Mouse (Mus musculus) midbrain, embryonic 10.5 days (tissue): ENCODE measurements at regions not wholly inside any gene's neighbourhood (a gene's known extent, or its start where the extent isn't known, plus 50 kb on each side); places are given as distances from the start of the nearest gene placed in this dataset.

ENCODE experiments used
- DNase-seq: peaks from one replicate; pipeline ENCODE4 v3.0.0-alpha.2; 2017; ENCODE audit warnings: low spot score
- H3K27ac ChIP-seq: fragments of 300-500 bp; sonication (generic); replicated peaks from 2 replicates; pipeline ENCODE4 v1.5.1; 2016; ENCODE audit warnings: mild to moderate bottlenecking
- H3K27me3 ChIP-seq: fragments of 300-500 bp; sonication (generic); 2 replicates; pipeline ENCODE4 v1.6.1; 2016; ENCODE audit warnings: low read depth, mild to moderate bottlenecking; ENCODE audit not compliant: poor library complexity, severe bottlenecking
- H3K36me3 ChIP-seq: fragments of 300-500 bp; sonication (generic); 2 replicates; pipeline ENCODE4 v1.6.1; 2016; ENCODE audit warnings: mild to moderate bottlenecking, moderate library complexity
- H3K4me1 ChIP-seq: fragments of 300-500 bp; sonication (generic); 2 replicates; pipeline ENCODE4 v1.6.1; 2016
- H3K4me3 ChIP-seq: fragments of 300-500 bp; sonication (generic); 2 replicates; pipeline ENCODE4 v1.5.1; 2016; ENCODE audit warnings: mild to moderate bottlenecking, moderate library complexity
- H3K9me3 ChIP-seq: fragments of 300-500 bp; sonication (generic); replicated peaks from 2 replicates; pipeline ENCODE4 v1.6.1; 2016; ENCODE audit warnings: mild to moderate bottlenecking
- WGBS: fragments of 180-500 bp; shearing (Covaris S2); methylation state at CpG from one replicate; pipeline ENCODE4 v1.1.7; 2016; 5-methylcytosine and 5-hydroxymethylcytosine counted together

GRCm38 (mm10) chr2:148184801-148185212, 138.0 kb upstream of the Foxa2 start:
- no peak overlapping the region for H3K27ac ChIP-seq
- no peaks in the 10 kb centered on the region for H3K27me3 ChIP-seq
- H3K9me3 ChIP-seq = no peaks in the 10 kb centered on the region
- WGBS = 88% methylated on average over 5 of the region's 5 CpGs
- no peaks in the 10 kb centered on the region for H3K36me3 ChIP-seq
- DNase-seq = peak; percentile 6
- H3K4me1 ChIP-seq = no peaks in the 10 kb centered on the region
- no peak overlapping the region for H3K4me3 ChIP-seq

GRCm38 (mm10) chr2:148186363-148186991, 139.7 kb upstream of the Foxa2 start:
- Histone ChIP-seq H3K27ac (no peak overlapping the region), H3K4me3 (no peak overlapping the region), H3K36me3 (no peaks in the 10 kb centered on the region), H3K9me3 (no peaks in the 10 kb centered on the region), H3K27me3 (no peaks in the 10 kb centered on the region), H3K4me1 (no peaks in the 10 kb centered on the region)
- DNase-seq = peak; percentile 5
- WGBS = 93% methylated on average over 7 of the region's 7 CpGs

GRCm38 (mm10) chr2:148188865-148189264, 142.1 kb upstream of the Foxa2 start:
- WGBS = 81% methylated on average over 2 of the region's 2 CpGs
- no peak overlapping the region for H3K27ac ChIP-seq
- H3K36me3 ChIP-seq = no peaks in the 10 kb centered on the region
- no peaks in the 10 kb centered on the region for H3K4me1 ChIP-seq
- no peaks in the 10 kb centered on the region for H3K27me3 ChIP-seq
- peak; percentile 3 for DNase-seq
- H3K9me3 ChIP-seq = no peaks in the 10 kb centered on the region
- H3K4me3 ChIP-seq = no peak overlapping the region

GRCm38 (mm10) chr2:148189287-148189686, 142.5 kb upstream of the Foxa2 start:
- Histone ChIP-seq H3K4me1 (no peaks in the 10 kb centered on the region), H3K36me3 (no peaks in the 10 kb centered on the region), H3K27ac (no peak overlapping the region), H3K27me3 (no peaks in the 10 kb centered on the region), H3K4me3 (no peak overlapping the region), H3K9me3 (no peaks in the 10 kb centered on the region)
- DNase-seq = peak; percentile 0
- 84% methylated on average over 5 of the region's 5 CpGs for WGBS

GRCm38 (mm10) chr2:148192946-148193345, 146.2 kb upstream of the Foxa2 start:
- Histone ChIP-seq H3K36me3 (no peaks in the 10 kb centered on the region), H3K4me3 (no peak overlapping the region), H3K4me1 (no peaks in the 10 kb centered on the region), H3K9me3 (no peaks in the 10 kb centered on the region), H3K27ac (no peak overlapping the region), H3K27me3 (no peaks in the 10 kb centered on the region)
- DNase-seq = no peak
- 77% methylated on average over 4 of the region's 4 CpGs for WGBS

- no peaks in the 10 kb centered on the region for H3K4me1 ChIP-seq
- no peak overlapping the region for H3K4me3 ChIP-seq
- no peaks in the 10 kb centered on the region for H3K27me3 ChIP-seq
- no peaks in the 10 kb centered on the region for H3K36me3 ChIP-seq
- no peaks in the 10 kb centered on the region for H3K9me3 ChIP-seq
- WGBS = 86% methylated on average over 7 of the region's 7 CpGs
- no peak for DNase-seq
- H3K27ac ChIP-seq = no peak overlapping the region
Measured at GRCm38 (mm10) chr2:148197375-148198015, 150.7 kb upstream of the Foxa2 start.

- no peak overlapping the region for H3K4me3 ChIP-seq
- no peaks in the 10 kb centered on the region for H3K27me3 ChIP-seq
- no peaks in the 10 kb centered on the region for H3K4me1 ChIP-seq
- DNase-seq = peak; percentile 8
- H3K36me3 ChIP-seq = no peaks in the 10 kb centered on the region
- H3K9me3 ChIP-seq = no peaks in the 10 kb centered on the region
- WGBS = 24% methylated on average over 1 of the region's 1 CpGs
- no peak overlapping the region for H3K27ac ChIP-seq
Measured at GRCm38 (mm10) chr2:148206633-148207032, 159.9 kb upstream of the Foxa2 start.

GRCm38 (mm10) chr2:148210813-148211212, 164.0 kb upstream of the Foxa2 start:
- H3K27ac ChIP-seq = no peak overlapping the region
- H3K36me3 ChIP-seq = no peaks in the 10 kb centered on the region
- no peaks in the 10 kb centered on the region for H3K27me3 ChIP-seq
- H3K9me3 ChIP-seq = no peaks in the 10 kb centered on the region
- 86% methylated on average over 2 of the region's 2 CpGs for WGBS
- DNase-seq = no peak
- H3K4me1 ChIP-seq = no peaks in the 10 kb centered on the region
- no peak overlapping the region for H3K4me3 ChIP-seq

GRCm38 (mm10) chr2:148217136-148217535, 170.4 kb upstream of the Foxa2 start:
- no peak for DNase-seq
- whole genome bisulfite sequencing = 83% methylated on average over 4 of the region's 4 CpGs
- no peak overlapping the region for H3K27ac ChIP-seq

GRCm38 (mm10) chr2:148233691-148234300, 161.3 kb upstream of the Sstr4 start:
- Histone ChIP-seq H3K4me3 (no peak overlapping the region), H3K27ac (no peak overlapping the region), H3K27me3 (no peaks in the 10 kb centered on the region), H3K9me3 (no peaks in the 10 kb centered on the region), H3K36me3 (no peaks in the 10 kb centered on the region), H3K4me1 (no peaks in the 10 kb centered on the region)
- 84% methylated on average over 1 of the region's 1 CpGs for WGBS
- DNase-seq = no peak

More at GRCm38 (mm10) chr2:148217136-148217535, 170.4 kb upstream of the Foxa2 start:
- no peaks in the 10 kb centered on the region for H3K9me3 ChIP-seq
- no peaks in the 10 kb centered on the region for H3K27me3 ChIP-seq
- H3K4me3 ChIP-seq = no peak overlapping the region
- H3K4me1 ChIP-seq = no peaks in the 10 kb centered on the region
- no peaks in the 10 kb centered on the region for H3K36me3 ChIP-seq

GRCm38 (mm10) chr2:148237121-148237520, 158.0 kb upstream of the Sstr4 start:
- Histone ChIP-seq H3K4me3 (no peak overlapping the region), H3K27me3 (no peaks in the 10 kb centered on the region), H3K27ac (no peak overlapping the region), H3K4me1 (0 out of 2 replicates have a peak, but pooled peaks cover 4% of the 10 kb centered on the region), H3K36me3 (no peaks in the 10 kb centered on the region), H3K9me3 (no peaks in the 10 kb centered on the region)
- DNase-seq = no peak
- WGBS = 87% methylated on average over 4 of the region's 4 CpGs

GRCm38 (mm10) chr2:148239046-148239445, 156.1 kb upstream of the Sstr4 start:
- no peaks in the 10 kb centered on the region for H3K9me3 ChIP-seq
- WGBS = 49% methylated on average over 3 of the region's 3 CpGs
- H3K27me3 ChIP-seq = no peaks in the 10 kb centered on the region
- 0 out of 2 replicates have a peak, but pooled peaks cover 4% of the 10 kb centered on the region for H3K4me1 ChIP-seq
- H3K36me3 ChIP-seq = no peaks in the 10 kb centered on the region
- H3K27ac ChIP-seq = no peak overlapping the region
- DNase-seq = no peak
- no peak overlapping the region for H3K4me3 ChIP-seq

- no peaks in the 10 kb centered on the region for H3K9me3 ChIP-seq
- 82% methylated on average over 4 of the region's 4 CpGs for WGBS
- H3K4me3 ChIP-seq = no peak overlapping the region
- no peaks in the 10 kb centered on the region for H3K27me3 ChIP-seq
- H3K4me1 ChIP-seq = 0 out of 2 replicates have a peak, but pooled peaks cover 4% of the 10 kb centered on the region
- no peak for DNase-seq
- no peak overlapping the region for H3K27ac ChIP-seq
- no peaks in the 10 kb centered on the region for H3K36me3 ChIP-seq
Measured at GRCm38 (mm10) chr2:148242242-148242641, 152.9 kb upstream of the Sstr4 start.
